Mouse (Mus musculus): ENCODE data around the gene Ncoa6. TPM values are rescaled to one million over a fixed set of nuclear protein-coding genes. Genes with fewer than 3 reads are reported as not detected.
"Not testable (repeated sequence)": the region's sequence is repeated elsewhere in the genome, so short reads cannot be mapped to it uniquely, and the experiment has no call there.

The Ncoa6 gene
- total and polyA plus RNA-seq, 2 experiments from 2014 or later, result 11.4 to 41.9 TPM

- H3K9me3 ChIP-seq (replicated peaks; ENCODE audit: control insufficient read depth, low read length), result no peaks in the 10 kb centered on the region
- no peak overlapping the region for H3K4me3 ChIP-seq (ENCODE audit: low read depth, low read length)
- H3K4me1 ChIP-seq (ENCODE audit: control insufficient read depth, insufficient read depth), result no peaks in the 10 kb centered on the region; the same call in 1 of the 2 replicates
- no peak overlapping the region for H3K4me2 ChIP-seq (ENCODE audit: low read depth, low read length)
- WGBS, result 70% methylated on average over 7 of the region's 7 CpGs
- no peak for TF ChIP-seq CTCF (IDR thresholded peaks at IDR 0.05; ENCODE audit: low read depth)
- no peak for TF ChIP-seq EP300 (IDR thresholded peaks at IDR 0.05; ENCODE audit: low read depth)
- no peaks in the 10 kb centered on the region for H3K27me3 ChIP-seq (ENCODE audit: control insufficient read depth, insufficient read depth, low read length)
- H3K9ac ChIP-seq (replicated peaks; ENCODE audit: low read depth, low read length), result no peak overlapping the region
- H3K27ac ChIP-seq (ENCODE audit: low read depth), result no peak overlapping the region
- ATAC-seq (ENCODE audit: insufficient read depth, low read depth) (no peak), DNase-seq (ENCODE audit: low spot score) (no peak)
- H3K36me3 ChIP-seq (replicated peaks; ENCODE audit: control insufficient read depth, insufficient read depth, low read length), result no peaks in the 10 kb centered on the region
Observed at GRCm38 (mm10) chr2:155453591-155453990, 20.1 kb downstream of the Ncoa6 start.

GRCm38 (mm10) chr2:155451256-155451655, 22.4 kb downstream of the Ncoa6 start:
- 83% methylated on average over 5 of the region's 5 CpGs for WGBS
- Histone ChIP-seq H3K9me3 (replicated peaks; ENCODE audit: control insufficient read depth, low read length) (no peaks in the 10 kb centered on the region), H3K4me1 (ENCODE audit: control insufficient read depth, insufficient read depth) (no peaks in the 10 kb centered on the region; the same call in 1 of the 2 replicates), H3K27me3 (ENCODE audit: control insufficient read depth, insufficient read depth, low read length) (no peaks in the 10 kb centered on the region), H3K4me2 (ENCODE audit: low read depth, low read length) (no peak overlapping the region), H3K36me3 (replicated peaks; ENCODE audit: control insufficient read depth, insufficient read depth, low read length) (no peaks in the 10 kb centered on the region), H3K9ac (replicated peaks; ENCODE audit: low read depth, low read length) (no peak overlapping the region), H3K27ac (ENCODE audit: low read depth) (no peak overlapping the region), H3K4me3 (ENCODE audit: low read depth, low read length) (no peak overlapping the region)
- no peak for DNase-seq (ENCODE audit: low spot score)
- TF ChIP-seq CTCF (IDR thresholded peaks at IDR 0.05; ENCODE audit: low read depth) (peak; percentile 21), EP300 (IDR thresholded peaks at IDR 0.05; ENCODE audit: low read depth) (no peak)
- ATAC-seq (ENCODE audit: insufficient read depth, low read depth), result no peak

- H3K4me2 ChIP-seq (ENCODE audit: low read depth, low read length); DNase-seq (ENCODE audit: low spot score); H3K27me3 ChIP-seq (ENCODE audit: control insufficient read depth, insufficient read depth, low read length); H3K27ac ChIP-seq (ENCODE audit: low read depth); H3K36me3 ChIP-seq (replicated peaks; ENCODE audit: control insufficient read depth, insufficient read depth, low read length); H3K4me1 ChIP-seq (ENCODE audit: control insufficient read depth, insufficient read depth); ATAC-seq (ENCODE audit: insufficient read depth, low read depth); H3K9ac ChIP-seq (replicated peaks; ENCODE audit: low read depth, low read length); H3K4me3 ChIP-seq (ENCODE audit: low read depth, low read length); H3K9me3 ChIP-seq (replicated peaks; ENCODE audit: control insufficient read depth, low read length): not testable (repeated sequence)
- WGBS, result 100% methylated on average over 1 of the region's 1 CpGs
Observed at GRCm38 (mm10) chr2:155447906-155448305, 25.8 kb downstream of the Ncoa6 start.

GRCm38 (mm10) chr2:155443446-155443845, 30.2 kb downstream of the Ncoa6 start:
- H3K36me3 ChIP-seq (replicated peaks; ENCODE audit: control insufficient read depth, insufficient read depth, low read length), result 0 out of 2 replicates have a peak, but pooled peaks cover 4% of the 10 kb centered on the region
- WGBS, result 56% methylated on average over 2 of the region's 2 CpGs
- peaks cover 5% of the 10 kb centered on the region; the same call in 1 of the 2 replicates for H3K4me1 ChIP-seq (ENCODE audit: control insufficient read depth, insufficient read depth)
- DNase-seq (ENCODE audit: low spot score) (peak; percentile 18), ATAC-seq (ENCODE audit: insufficient read depth, low read depth) (no peak)
- no peak overlapping the region for H3K9ac ChIP-seq (replicated peaks; ENCODE audit: low read depth, low read length)
- TF ChIP-seq CTCF (IDR thresholded peaks at IDR 0.05; ENCODE audit: low read depth), result no peak
- TF ChIP-seq EP300 (IDR thresholded peaks at IDR 0.05; ENCODE audit: low read depth), result no peak
- no peaks in the 10 kb centered on the region for H3K27me3 ChIP-seq (ENCODE audit: control insufficient read depth, insufficient read depth, low read length)
- H3K9me3 ChIP-seq (replicated peaks; ENCODE audit: control insufficient read depth, low read length), result no peaks in the 10 kb centered on the region
- H3K4me3 ChIP-seq (ENCODE audit: low read depth, low read length), result no peak overlapping the region
- no peak overlapping the region for H3K27ac ChIP-seq (ENCODE audit: low read depth)
- H3K4me2 ChIP-seq (ENCODE audit: low read depth, low read length), result no peak overlapping the region

- TF ChIP-seq EP300 (IDR thresholded peaks at IDR 0.05; ENCODE audit: low read depth) (no peak), CTCF (IDR thresholded peaks at IDR 0.05; ENCODE audit: low read depth) (no peak)
- ATAC-seq (ENCODE audit: insufficient read depth, low read depth), result no peak
- WGBS, result 81% methylated on average over 4 of the region's 4 CpGs
Observed at GRCm38 (mm10) chr2:155442916-155443315, 30.8 kb downstream of the Ncoa6 start.

GRCm38 (mm10) chr2:155436445-155436844, 37.2 kb downstream of the Ncoa6 start:
- no peaks in the 10 kb centered on the region for H3K9me3 ChIP-seq (replicated peaks; ENCODE audit: control insufficient read depth, low read length)
- H3K4me1 ChIP-seq (ENCODE audit: control insufficient read depth, insufficient read depth), result peaks cover 4% of the 10 kb centered on the region; the same call in 1 of the 2 replicates
- peak; percentile 32 for TF ChIP-seq CTCF (IDR thresholded peaks at IDR 0.05; ENCODE audit: low read depth)
- no peak for TF ChIP-seq EP300 (IDR thresholded peaks at IDR 0.05; ENCODE audit: low read depth)
- H3K27me3 ChIP-seq (ENCODE audit: control insufficient read depth, insufficient read depth, low read length), result no peaks in the 10 kb centered on the region
- H3K4me3 ChIP-seq (ENCODE audit: low read depth, low read length), result no peak overlapping the region
- no peak overlapping the region for H3K9ac ChIP-seq (replicated peaks; ENCODE audit: low read depth, low read length)
- peaks cover 47% of the 10 kb centered on the region for H3K36me3 ChIP-seq (replicated peaks; ENCODE audit: control insufficient read depth, insufficient read depth, low read length)
- DNase-seq (ENCODE audit: low spot score) (no peak), ATAC-seq (ENCODE audit: insufficient read depth, low read depth) (no peak)
- no peak overlapping the region for H3K27ac ChIP-seq (ENCODE audit: low read depth)
- H3K4me2 ChIP-seq (ENCODE audit: low read depth, low read length), result no peak overlapping the region

More at GRCm38 (mm10) chr2:155442916-155443315, 30.8 kb downstream of the Ncoa6 start:
- H3K36me3 ChIP-seq (replicated peaks; ENCODE audit: control insufficient read depth, insufficient read depth, low read length), result peaks cover 4% of the 10 kb centered on the region
- peaks cover 5% of the 10 kb centered on the region; the same call in 1 of the 2 replicates for H3K4me1 ChIP-seq (ENCODE audit: control insufficient read depth, insufficient read depth)
- H3K9me3 ChIP-seq (replicated peaks; ENCODE audit: control insufficient read depth, low read length), result no peaks in the 10 kb centered on the region
- H3K27ac ChIP-seq (ENCODE audit: low read depth), result no peak overlapping the region
- H3K27me3 ChIP-seq (ENCODE audit: control insufficient read depth, insufficient read depth, low read length), result no peaks in the 10 kb centered on the region
- H3K9ac ChIP-seq (replicated peaks; ENCODE audit: low read depth, low read length), result no peak overlapping the region
- H3K4me2 ChIP-seq (ENCODE audit: low read depth, low read length), result no peak overlapping the region
- no peak for DNase-seq (ENCODE audit: low spot score)
- H3K4me3 ChIP-seq (ENCODE audit: low read depth, low read length), result no peak overlapping the region
